Mouse (Mus musculus) cerebellum, adult 2 months (tissue): ENCODE data around the gene Mgmt.

ENCODE experiments used
- CTCF ChIP-seq: fragments of 200-500 bp; IDR thresholded peaks from 2 replicates; pipeline ENCODE4 v1.5.1; 2011; ENCODE audit warnings: low read depth, mild to moderate bottlenecking, control low read depth, low read length, moderate library complexity, borderline replicate concordance; ENCODE audit not compliant: insufficient read depth
- POLR2A ChIP-seq: fragments of 200-500 bp; IDR thresholded peaks from 2 replicates; pipeline ENCODE4 v1.6.1; 2011; ENCODE audit warnings: low read length, control low read depth, borderline replicate concordance; ENCODE audit not compliant: insufficient read depth

- no peak for TF ChIP-seq CTCF
- no peak for TF ChIP-seq POLR2A
Measured at GRCm38 (mm10) chr7:137088141-137088540, 193.7 kb downstream of the Mgmt start.
